Mouse (Mus musculus): ENCODE results near the gene Cnih3. TPM values are rescaled to one million over a fixed set of nuclear protein-coding genes. Genes with fewer than 3 reads are reported as not detected.

The Cnih3 gene
- total RNA-seq, 2 experiments from 2014 or later = 0.14 to 0.34 TPM

DNA sequence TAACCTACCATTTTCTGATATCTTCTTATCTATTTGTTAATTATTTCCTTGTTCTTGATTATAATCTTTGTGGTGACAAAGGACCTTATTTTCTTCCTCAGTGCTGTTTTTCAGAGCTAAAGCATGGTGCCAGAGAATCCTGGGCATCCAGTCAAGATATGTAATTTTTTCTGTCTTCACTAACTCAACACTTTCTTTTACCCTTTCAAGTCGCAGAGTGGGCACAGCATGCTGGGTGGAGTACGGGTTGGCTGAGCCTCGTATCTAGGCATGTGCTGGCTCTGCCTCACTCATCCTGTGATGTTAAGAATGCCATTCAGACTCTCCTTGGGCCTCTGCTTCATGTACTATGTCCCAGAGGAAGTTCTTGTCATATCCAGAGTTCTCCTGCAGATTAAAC lies 46.8 kb downstream of the Cnih3 start:
- no peak for DNase-seq (ENCODE audit: low spot score in 2 of 2)

DNA sequence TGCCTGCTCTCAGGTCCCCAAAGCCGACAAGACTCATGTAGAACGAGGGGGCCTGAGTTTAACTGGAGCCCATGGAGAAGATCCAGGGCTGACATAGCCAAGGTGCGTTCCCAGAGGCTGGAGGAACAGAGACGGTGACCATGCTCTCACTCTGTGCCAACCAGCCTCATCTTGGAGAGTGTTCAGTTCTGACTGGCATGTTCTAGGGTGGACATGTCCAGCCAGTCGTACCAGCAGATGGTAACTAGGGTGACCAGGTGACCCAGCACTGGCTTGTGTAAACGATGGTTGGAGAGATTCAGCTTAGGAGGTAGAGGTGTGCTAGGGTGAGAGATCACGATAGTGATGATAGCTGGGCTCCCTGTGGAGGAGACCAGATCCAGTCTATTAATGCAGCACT lies 50.6 kb downstream of the Cnih3 start:
- no peak for DNase-seq (ENCODE audit: low spot score in 2 of 2)

DNA sequence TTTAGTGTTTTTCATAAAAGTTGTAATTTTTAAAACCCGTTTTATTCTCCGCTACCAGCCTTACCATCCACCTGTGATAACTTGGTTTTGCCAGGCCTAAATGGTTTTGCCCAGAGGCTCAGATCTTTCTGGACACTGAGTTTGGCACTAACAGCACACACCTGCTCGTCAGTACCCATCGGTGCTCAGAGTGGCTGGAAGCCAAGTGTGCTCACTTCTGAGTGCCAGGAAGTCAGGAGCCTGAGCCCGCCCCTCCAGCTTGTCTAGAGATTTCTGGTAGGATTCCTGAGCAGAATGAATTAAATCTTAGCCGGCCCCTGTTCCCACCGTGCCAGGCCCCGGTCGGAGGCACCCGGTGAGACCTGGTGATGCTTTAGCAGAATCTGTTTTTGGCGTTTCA lies 54.9 kb downstream of the Cnih3 start:
- DNase-seq (ENCODE audit: low spot score in 2 of 2) = no peak

DNA sequence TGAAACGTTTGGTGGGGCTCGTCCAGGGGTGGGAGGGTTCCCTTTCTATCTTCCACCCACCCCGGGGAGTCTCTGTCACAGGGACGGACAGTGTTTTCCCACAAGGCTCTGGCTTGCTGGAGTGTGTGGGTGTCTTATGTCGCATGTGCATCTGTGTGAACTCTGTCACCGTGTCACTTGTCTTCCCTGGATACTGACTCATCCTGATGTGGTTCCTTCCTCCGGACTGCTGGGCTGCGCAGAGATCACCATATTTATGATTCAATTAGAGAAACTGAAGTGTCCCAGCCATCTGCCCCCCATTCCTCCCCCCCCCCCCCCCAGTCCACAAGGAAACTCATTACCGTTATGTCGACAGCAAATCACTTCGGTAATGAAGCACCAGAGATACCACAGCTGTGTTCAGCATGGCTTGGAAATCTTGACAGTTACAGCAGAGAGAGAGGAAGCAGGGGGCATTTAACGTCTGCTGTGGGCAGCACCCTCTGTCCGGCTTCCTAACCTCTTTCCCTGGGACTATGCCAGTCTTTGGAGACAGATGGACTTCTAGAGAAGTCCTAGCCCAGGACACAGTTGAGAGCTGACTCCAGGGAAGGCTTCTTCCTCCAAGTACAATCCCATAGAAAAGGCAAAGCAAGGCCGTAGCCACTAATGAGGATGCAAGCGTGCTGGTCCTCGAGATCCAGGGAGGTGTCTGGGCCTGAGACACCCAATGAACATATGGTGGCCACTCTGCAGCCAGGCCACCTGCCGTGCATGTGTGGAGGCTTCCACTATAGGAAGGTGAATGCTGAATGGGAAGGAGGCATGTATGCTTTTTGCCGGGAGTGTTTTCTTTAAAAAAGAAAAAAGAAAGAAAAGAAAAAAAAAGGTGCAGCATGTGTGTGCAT lies 55.9 kb downstream of the Cnih3 start:
- no peak for DNase-seq (ENCODE audit: low spot score in 2 of 2)

DNA sequence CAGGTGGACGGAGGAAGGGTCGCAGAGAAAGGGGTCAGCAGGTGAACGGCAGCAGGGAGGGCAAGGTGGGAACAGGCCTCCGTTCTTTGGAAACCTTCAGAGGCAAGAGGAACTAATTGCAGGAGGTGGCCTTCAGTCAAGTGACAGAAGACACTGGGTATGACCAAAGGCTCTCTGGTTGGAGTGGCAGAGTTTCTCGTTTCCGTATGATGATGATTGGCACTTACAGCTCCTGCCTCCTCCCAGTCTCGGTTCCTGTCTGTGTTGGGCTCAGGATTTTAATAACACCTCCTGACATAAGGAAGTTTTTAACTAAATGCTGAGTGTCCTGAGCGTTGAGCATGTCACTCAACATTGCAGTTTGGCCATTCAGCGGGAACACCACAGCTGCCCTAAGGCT lies 57.3 kb downstream of the Cnih3 start:
- DNase-seq (ENCODE audit: low spot score in 2 of 2) = no peak

DNA sequence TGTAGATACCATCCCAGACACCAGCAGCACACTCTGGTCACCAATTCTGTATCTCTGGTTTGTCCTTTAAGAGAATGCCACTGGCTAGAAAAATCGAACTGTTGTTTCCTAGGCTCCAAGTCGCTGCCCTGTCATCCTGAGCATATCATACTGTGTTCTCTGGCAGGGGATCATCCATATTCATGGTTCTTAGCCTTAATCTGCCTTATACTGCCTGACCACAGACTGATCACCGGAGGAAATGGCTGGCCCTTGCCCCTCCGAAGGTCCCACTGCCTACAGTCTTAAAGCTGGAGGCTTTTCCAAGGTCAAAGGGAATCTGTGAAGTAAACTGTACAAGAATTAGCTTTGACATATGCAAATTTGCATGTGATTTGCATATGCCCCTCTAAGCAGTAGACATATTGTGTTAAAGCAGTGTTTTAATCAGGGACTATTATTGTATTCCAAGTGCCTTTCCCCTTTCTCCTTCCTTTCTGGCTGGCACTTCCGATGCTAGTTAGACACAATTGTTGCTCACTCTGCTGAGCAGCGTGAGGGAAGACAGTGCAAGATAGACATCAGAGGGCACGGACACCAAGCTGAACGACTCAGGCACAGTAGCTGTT lies 58.3 kb downstream of the Cnih3 start:
- no peak for DNase-seq (ENCODE audit: low spot score in 2 of 2)

DNA sequence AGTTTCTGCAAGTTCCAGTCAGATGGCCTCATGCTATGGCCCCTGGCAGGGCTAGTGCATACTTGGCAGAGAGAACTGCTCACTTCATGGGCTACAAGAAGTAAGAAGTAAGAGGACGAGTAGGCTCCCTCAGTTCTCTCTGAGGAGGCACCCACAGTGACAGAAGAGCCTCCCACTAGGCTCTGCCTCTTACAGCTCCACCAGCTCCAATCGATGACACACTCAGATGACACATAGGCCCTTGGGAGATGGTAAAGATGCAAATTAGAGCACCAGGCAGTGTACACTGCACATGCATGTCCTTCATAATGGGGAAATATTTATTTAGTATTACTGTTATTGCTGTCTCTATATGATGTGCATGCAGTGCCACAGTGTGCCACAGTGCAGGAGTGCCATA lies 62.6 kb downstream of the Cnih3 start:
- no peak for DNase-seq (ENCODE audit: low spot score in 2 of 2)

DNA sequence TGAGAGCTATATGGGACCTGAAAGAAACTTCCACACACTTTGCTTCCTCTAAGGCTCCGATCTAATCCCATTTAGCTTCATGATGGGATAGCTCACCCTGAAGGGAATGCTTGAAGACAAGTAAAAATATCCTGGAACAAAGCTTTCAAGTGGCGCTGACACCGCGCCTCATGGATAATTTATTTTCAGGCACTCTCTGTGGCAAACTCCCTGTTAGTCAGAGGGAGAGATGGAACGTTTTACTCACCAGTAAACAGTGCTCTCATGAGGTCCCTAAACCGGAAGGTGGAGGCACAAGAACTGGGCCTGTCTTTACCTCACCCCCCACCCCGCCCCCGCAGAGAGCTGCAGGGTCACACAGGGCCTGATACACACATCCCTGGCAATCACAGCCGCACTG lies 64.4 kb downstream of the Cnih3 start:
- no peak for DNase-seq (ENCODE audit: low spot score in 2 of 2)

DNA sequence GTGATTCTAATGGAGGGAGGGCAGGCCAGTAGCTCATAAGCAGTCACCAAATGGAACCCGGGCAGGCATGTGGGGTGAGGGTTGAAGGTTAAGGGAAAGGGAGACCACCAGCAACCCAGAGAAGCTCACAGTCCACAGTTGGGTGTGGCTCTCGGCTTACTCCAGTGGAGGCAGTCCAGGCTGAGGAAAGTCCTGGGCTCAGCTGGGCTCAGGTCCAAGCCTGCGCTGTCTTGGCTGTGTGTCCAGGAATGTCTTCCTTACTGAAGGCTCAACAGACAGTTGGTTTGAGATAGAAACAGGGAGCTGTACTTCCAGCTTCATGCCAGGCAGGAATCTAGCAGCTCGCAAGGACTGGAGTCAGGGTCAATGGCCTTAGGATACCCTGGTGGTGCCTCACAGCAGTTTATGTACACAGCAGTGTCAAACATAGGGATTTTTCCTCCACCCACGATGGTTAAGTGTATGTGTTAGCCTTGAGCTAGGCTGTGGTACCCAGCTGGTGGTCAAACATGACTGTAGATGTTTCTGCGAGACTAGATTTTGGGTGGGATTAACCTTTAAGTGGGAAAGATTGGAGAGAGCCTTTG lies 65.6 kb downstream of the Cnih3 start:
- DNase-seq (ENCODE audit: low spot score in 2 of 2) = no peak

DNA sequence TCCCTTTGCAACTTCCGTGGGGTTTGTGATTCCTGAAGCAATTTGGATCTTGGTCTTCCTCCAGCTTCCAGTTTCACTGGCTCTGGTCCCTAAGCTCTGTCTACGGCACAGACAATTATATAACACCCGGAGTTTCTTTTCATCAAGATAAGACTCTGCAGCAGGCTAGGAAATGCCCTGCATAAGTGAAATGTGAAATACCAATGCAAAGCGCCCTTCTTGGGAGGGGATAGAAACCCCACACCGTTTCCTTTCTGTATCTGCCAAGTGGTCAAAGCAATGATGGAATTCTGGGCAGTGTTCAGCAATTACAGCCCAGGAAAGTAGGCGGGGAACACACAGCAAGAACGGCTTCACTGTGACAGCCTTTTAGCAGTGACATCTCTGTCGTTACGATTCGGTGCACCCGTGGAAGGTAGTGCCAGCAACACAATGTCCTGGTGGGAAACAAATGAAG lies 67.7 kb downstream of the Cnih3 start:
- DNase-seq (ENCODE audit: low spot score in 2 of 2) = no peak

DNA sequence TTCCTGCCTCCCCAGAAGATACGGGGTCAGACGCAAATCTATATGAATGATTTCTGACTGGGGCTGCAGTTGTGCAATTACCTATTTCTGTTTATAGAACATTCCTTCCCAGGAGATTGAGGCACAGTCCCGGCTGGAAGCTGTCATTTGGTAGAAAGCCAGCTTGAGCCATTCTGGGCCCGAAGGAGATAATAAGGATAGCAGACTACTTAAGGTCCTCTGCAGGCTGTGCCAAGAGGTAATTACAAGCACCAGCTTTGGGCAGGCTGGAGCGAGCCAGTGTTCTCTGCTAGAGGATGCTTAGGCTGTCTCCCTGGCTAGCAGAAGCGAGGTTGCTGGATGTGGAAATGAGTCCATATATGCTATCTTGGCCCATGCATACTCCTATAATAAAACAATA lies 70.4 kb downstream of the Cnih3 start:
- DNase-seq (ENCODE audit: low spot score in 2 of 2) = no peak

DNA sequence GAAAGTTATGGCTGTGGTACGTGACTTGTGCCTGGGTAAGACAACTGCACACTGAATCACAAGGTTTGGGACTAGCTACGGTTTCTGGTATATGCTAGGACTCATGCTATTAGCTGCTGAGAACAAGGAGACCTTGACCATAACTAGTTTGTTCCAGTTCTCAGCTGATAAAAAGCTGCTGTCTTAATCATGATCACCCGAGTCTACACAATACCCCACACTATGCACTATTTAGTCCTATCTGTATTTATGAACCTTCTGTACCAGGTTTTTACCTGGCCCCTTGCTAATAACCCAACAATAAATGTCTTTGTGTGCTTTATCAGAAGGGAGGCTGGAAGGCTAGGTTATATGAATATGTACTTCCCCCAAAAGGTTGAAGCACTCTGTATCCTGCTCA lies 72.5 kb downstream of the Cnih3 start:
- DNase-seq (ENCODE audit: low spot score in 2 of 2) = no peak

DNA sequence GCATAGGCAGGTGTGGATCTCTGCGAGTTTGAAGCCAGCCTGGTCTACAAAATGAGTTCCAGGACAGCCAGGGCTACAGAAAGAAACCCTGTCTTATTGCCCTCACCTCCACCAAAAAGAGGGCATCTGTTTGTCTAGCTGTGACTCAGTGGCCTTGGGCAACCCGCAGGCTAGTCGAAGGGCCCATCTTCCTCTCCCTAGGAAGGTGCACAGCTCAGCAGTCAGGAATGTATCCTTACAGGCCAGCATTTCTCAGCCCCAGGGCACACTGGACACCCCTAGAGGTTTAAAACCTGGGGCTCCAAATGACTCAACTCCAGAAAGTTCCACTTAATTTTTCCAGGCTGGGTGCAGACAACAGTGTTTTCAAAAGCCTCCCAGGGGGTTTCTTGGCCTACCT lies 73.0 kb downstream of the Cnih3 start:
- DNase-seq (ENCODE audit: low spot score in 2 of 2) = no peak

DNA sequence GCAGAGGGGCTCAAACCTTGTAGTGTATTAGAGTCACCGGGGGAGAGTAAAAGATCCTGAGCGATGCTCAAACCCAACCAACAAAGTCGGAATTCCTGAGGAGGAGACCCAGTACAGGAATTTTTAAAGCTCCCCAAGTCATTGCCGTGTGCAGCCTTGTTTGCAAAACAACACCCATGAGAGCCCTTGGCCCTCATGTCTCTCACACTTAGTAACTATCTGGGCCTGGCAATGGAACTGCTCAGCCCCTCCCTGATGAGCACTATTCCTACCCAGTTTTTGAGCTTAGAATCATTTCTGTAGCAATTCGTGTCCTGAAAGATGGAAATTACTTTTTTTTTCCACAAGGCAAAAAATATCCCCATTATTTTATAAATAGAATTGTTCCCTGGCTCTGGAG lies 74.0 kb downstream of the Cnih3 start:
- no peak for DNase-seq (ENCODE audit: low spot score in 2 of 2)

DNA sequence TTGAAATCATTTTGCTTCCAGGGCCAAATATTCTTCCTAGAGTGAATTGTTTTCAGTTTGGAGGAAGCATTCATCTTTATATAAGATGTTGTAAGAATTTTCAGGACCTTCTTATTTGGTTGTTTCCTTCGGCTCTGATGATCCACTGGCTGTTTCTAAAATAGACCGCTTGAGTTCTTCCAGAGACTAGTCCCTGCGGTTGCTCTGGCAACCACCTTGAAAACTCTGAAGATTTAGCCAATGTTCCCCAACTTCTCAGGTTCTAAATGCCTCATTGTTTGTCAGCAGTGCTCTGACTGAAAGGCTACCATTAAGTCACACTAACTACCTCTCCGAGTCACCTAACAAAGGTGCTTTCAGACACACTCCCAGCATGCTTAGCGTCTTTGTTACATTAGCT lies 80.8 kb downstream of the Cnih3 start:
- no peak for DNase-seq (ENCODE audit: low spot score in 2 of 2)

DNA sequence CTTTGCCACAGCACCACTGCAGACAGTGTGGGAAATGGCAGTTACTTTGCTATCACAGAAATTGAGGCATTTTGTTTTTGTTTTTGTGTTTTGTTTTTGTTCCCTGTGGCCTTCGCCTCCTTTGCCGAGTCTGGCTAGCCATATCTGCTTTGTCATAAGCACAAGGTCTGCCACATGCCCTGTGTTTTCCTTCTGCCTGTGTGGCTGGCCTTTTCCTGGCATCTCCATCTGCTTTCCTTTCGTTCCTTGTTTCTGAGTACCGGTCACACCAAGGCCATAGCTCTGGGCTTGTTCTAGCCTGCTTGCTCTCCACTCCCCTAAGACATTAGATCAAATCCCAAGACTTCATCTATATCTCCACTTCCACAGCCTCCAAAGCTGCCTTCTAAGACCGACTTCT lies 83.0 kb downstream of the Cnih3 start:
- DNase-seq (ENCODE audit: low spot score in 2 of 2) = no peak

DNA sequence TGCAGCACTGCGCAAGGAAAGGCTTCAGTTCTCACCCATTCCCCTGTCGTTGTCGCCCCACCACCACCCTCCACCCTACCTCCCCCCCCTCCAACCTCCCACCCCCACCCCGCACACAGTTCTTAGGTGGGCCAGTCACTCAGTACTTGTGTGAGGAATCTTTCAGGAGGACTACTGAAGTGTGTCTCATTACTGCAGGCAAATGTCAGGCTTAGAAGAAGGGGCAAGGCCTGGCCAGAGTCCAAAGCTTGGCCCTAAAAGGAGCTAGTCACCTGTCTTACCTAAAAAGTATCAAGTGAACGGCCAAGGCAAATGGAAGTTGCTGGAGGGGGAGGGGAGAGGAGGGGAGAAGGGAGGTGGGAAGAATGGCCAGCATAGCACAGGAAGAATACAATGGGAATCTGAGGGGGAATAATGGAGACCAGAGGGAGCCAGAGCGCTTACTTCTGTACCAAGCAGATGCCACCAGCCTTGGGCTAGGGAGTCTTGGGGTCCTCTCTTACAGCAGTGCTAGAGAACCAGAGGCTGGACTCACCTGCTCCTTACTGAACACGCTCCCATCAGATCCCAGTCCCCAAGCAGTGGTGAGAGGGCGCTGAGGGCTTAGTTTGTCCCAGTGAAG lies 88.7 kb downstream of the Cnih3 start:
- no peak for DNase-seq (ENCODE audit: low spot score in 2 of 2)

DNA sequence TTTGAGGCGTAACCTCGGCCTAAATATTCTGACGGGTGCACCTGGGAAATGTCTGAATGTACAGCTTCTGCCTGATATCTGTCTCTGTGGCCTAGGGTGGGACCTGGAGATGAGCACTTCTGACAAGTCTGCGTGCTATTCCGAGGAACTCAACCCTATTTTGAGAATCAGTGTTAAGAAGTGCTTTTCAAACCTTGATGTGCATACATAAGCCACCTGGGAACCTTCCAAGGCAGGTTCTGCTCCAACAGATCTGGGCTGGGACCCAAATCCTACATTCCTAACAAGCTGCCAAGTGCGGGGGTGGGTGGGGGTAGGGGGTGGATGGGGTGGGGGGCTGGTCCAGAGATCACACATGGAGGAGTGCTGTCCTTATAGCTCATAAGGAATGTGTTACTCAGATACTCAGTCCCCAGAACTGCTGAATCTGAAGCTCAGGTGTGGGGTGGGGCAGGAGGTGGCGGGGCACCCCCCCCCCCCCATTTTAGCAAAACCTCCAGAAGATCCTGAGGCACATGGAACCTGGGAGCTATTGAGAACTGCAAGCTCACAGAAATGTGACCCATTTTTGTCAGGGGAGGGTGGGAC lies 89.3 kb downstream of the Cnih3 start:
- no peak for DNase-seq (ENCODE audit: low spot score in 2 of 2)

DNA sequence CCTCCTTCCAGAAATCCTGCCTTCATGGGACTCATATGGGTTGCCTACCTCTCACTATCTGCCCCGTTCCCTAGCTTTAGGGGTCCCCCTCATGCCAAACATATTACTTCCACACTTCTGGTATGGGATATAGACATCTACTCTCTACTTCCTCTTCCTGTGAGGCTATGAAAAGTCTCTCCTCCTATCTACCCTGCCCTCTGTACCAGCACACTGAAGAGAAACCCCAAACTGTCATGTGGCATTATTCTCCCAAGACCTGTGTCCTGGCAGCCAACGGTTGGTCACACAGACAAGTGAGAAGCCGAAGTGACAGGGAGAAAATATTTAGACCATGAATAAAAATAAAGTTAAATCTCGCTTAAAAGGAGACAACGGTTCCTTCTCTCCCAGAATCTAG lies 92.6 kb downstream of the Cnih3 start:
- no peak for DNase-seq (ENCODE audit: low spot score in 2 of 2)

DNA sequence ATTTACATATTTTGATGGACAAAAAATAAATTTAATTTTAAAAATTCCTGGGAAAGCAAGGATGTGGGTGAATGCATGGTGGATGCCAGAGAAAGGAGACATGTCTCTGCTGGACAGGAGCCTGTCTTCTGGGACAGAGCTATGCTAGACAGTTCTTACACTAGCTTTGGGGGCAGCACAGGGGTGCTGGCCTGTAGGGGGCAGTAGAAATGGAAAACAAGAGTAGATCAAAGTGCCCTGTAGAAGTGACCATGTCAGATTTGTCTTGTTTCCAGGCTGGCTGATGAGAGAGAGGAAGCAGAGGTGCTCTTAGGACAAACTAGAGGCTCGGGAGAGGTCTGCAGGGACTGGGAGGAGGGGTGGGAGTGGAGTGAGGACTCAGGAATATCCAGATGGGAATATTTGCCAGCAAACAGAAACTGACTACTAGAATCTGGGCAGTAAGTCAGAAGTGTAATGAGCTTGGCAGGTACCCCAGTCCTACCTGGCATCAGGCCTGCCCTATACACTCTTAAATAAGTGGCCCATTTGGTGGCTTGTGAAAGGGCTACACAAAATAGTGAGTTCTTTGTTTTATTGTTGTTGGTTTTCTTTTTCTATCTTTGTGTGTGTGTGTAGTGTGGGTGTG lies 93.3 kb downstream of the Cnih3 start:
- DNase-seq (ENCODE audit: low spot score in 2 of 2) = no peak

DNA sequence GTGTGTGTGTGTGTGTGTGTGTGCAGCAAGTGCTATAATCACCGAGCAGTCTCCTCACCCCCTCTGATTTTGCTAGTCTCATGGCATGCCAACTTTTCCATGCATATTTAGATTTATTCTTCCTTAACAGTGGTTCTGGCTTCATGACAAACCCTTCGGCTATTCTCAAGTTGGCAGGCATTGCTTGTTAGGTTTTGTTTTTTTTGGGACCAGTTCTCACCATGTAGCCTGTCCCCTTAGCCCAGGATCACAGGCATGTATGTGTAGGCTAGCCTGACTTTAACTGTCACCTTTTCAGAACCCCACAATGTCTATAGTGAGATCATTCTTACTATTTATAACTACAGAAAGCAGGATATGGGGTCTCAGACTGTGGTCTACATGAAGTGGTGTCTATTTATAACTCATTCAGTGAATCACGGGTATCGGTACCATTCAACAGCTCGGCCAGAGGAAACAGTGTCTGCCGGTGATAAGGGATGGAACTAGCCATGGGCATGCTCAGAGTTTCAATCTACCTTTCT lies 94.2 kb downstream of the Cnih3 start:
- no peak for DNase-seq (ENCODE audit: low spot score in 2 of 2)

Measured in adrenal gland, postnatal 4 days (tissue).